Mouse (Mus musculus): ENCODE measurements around the gene Mgat5. TPM values are rescaled to one million over a fixed set of nuclear protein-coding genes. Genes with fewer than 3 reads are reported as not detected.

The Mgat5 gene
- total RNA-seq (2021) = 10 to 100 TPM; 18.3 to 21.4 TPM

DNA sequence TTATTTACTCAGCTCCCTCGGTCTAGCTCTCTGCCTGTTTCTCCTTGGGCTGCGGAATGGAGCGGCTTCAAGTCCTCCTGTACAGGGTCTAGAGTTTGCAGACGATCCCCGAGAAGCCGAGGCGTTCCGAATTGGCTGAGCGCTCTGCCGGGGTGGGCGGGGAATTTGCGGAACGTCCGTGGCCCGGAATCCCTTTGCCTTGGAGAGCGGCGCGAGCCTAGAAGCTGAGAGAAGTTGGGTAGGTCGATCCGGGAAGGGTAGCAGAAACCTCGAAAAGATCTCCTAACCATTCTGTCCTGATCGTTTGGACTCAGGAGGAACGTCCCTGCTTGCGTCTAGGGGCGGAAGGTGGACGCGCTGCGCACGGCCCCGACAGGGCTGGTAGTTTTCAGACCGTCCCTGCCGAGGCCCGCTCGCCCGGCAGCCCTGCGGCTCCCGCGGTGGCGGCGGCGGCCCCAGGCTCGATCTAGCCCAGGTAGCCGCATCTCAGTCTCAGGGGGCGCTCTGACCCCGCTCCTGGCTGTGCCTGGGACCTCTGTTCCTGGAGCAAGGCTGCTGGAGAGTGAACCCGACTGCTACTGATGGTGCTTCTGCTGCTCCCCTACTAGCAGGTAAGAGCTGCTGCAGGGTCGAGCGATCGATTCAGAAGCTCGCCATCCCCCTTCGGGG is at the start of gene Mgat5:
Mgat5 (plus strand) TSS at position 199 of the 669 bp plus-strand sequence.
- peak; percentile 91 for DNase-seq

DNA sequence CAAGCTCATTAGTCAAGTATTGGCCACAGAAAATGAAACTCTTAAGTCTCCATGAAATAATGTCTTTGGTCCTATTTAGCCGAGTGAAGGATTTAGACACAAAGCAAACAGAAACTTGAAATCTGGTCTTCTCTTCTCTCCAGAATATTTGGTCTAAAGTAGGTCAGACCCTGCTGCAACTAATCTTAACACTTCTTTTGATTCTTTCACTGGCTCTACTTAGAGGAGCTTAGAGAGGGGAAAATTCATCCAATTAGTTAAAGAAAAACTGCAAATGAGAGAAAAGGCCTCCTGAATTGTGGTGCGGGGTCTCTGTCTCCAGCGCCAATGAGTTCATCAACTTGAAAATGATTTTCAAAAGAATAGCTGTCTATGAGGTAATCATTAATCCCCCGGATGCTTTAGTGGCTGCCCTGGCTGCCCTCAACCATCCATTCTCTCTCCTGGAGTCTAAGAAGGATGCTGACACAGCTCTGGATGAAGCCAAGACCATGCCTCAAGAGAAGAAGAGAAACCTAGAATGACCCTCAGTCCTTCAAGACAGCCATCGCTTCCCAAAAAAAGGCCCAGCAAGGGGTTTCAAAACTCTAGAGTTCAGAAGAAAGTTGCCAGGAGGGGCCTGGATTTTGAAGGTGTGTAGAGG is 44.6 kb upstream of the Mgat5 start:
- DNase-seq = no peak

DNA sequence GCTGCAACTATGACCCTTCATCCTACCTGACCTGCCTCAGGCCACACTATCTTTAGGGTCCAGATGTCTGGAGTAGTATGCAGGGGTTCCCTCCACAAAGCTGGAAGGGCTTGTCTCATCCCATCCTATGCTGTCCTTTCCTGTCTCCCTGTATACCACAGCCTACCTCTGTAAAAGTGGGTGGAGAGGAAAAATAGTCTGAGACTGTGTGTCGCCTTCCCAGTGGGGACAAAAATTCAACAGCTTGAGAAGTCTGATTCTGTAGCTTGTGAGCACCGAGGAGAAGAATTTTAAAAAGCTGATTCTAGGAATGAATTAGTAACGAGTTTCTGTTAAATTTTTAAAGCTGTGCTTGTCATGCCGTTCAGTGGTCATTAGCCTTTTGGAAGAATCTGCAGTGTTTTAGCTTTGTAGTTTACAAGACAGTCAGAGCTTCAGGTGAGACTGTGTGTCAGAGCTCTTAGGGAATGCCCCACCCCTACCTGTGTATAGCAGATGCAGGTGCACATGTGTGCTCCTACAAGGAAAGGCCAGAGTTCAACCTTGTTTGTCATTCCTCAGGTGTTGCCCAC is 40.1 kb upstream of the Mgat5 start:
- no peak for DNase-seq

DNA sequence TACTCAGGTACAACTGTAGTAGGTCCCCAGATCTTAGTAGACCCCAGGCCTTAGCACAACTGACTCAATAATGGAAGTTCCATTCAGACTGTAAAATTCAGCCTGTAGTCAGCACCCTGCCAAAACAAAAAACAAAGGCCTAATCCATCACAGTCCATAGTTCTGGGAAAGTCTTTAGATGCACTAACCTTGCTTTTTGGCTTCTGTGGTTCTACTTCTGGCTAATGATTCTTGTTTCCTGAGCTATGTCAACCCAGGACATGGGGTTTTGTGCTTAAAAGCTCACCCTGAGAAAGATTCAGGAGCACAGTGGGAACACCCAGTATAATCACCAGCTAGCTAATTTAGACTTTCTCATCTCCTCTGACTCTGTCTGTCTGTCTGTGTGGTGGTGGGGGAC is 38.3 kb upstream of the Mgat5 start:
- no peak for DNase-seq

DNA sequence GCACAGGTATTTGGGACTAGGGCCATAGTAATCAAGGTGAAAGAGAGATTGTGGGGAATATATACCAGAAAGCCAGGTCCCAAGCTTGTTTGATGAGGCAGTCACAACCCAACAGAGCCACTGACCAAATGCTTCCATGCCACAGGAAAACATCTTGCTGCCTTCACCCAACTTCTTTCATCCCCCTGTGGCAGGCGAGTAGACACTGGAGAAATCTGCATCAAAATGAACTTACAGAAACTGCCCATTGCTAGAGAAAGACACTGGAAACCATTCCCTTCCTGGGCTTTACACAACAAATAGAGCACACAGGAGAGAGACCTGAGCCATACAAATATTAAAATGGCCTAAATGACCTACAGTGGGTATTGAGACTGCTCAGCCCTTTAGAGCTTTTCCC is 37.2 kb upstream of the Mgat5 start:
- DNase-seq = no peak

DNA sequence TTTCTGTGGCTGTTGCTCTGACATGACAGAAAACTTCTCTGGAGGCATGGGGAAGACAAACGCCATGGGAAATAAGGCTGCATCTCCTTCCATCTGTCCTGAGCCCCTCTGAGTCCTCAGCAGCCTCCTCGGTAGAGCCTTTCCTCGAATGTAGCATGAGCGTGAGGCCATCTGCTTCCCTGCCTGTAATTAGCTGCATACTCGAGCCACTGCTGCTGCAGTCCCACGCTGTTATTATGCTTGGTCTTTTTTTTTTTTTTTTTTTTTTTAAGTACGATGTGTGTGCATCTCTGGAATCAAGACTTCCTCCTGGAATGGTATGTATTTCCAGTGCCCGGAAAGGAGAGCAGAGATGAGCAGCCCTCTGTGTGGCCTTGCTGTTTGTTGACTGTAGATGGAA is 36.6 kb upstream of the Mgat5 start:
- DNase-seq = no peak

DNA sequence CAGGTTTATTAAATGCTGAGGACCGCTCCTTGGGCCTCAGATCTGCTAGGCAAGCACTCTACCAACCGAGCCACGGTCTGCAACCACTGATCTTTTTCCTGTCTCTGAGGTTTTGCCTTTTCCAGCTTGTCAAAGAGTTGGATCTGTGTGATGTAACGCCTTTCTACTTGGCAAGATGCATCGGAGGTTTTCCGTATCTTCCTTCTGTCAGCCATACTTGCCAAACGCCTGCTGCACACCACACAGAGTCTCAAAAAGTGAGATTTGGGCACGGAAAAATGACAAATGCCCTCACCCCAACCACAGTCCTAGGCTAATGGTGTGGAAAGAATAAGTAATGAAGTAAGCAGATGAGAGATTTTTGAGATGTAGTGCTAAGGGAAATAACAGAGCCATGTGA is 35.3 kb upstream of the Mgat5 start:
- DNase-seq = no peak

DNA sequence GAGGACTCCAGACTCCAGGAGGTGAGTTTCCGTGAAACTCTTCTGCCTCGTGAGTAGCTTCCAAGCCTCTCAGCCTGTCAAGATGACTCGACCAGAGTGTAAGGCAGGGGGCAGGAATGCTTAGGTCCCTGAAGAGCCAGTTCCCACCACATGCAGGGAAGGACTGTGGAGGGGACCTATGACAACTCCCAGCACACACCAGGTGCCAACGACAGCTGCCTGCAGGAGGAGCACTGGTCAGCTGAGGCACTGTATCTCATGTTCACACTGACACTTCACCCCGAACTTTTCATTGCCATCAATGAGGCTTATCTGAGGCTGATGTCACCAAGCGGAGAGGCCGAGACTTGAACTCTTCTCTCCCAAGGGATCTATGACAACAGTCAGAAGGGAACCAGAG is 33.5 kb upstream of the Mgat5 start:
- DNase-seq = no peak

DNA sequence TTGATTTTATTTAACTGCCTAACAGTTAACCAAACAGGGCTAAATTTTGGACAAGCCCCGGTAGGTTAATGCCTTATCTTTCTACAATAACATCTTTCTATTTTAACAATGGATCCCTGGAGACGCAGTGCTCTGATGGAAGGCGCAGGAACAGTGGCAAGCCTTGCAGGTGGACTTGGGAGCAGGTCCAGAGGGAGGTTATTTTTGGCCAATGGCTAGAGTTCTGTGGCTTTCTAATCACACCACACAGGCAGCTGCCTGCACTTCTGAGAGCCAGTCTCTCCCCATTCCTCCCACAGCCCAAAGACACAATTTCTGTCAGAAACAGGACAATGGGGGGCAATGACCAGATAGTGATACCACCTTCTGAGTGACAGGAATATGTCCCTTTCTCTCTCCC is 31.4 kb upstream of the Mgat5 start:
- peak; percentile 34 for DNase-seq

DNA sequence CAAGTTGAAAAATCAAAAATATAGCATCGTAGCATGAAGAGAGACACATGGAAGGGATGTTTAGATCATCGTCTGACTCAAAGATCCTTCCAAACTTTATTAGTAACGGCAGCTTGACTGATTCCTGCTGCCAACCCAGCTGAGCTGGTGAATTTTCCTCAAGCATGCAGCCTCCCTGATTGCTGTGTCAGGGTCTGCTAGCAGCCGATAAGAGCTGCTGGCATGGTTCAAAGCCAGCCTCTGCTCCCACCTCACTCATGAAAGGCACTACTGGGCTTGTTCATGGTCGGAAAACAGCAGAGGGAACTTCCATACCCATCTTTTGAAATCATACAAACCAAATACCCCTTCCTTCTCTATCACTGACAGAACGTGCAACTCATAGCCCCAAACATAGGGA is 12.4 kb upstream of the Mgat5 start:
- DNase-seq = no peak

DNA sequence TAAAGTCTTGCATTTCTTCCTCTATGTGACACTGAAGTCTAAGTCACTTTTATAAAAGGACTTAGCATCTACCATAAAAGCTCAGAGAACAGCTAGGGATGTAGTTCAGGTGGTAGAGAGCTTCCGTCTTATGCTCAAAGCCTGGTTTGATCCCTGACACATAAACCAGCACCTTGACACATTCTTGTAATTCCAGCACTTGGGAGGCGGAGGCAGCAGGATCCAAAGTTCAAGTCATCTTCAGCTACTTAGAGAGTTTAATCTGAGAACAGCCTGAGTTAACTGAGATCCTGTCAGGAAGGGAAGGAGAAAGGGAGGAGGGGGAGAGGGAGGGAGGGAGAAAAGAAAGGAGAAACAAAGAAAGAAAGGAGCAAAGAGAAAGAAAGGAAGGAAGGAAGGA is 5.6 kb upstream of the Mgat5 start:
- no peak for DNase-seq

DNA sequence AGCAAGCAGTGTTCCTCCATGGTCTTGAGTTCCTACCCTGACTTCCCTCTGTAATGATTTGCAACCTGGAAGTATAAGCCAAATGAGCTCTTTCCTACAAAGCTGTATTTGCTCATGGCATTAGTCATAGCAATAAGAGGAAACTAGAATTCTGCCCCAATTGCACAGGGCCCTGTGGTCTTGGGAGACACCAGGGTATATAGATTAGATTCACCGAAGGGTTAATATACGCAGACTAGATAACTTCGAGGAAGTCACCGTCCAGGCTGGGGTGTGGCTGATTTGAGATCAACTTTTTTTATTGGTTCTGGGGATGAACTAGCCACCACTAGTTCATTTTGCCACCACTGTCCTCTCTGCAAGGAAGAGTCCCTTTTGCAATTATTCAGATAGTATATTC is 2.5 kb upstream of the Mgat5 start:
- DNase-seq = no peak

DNA sequence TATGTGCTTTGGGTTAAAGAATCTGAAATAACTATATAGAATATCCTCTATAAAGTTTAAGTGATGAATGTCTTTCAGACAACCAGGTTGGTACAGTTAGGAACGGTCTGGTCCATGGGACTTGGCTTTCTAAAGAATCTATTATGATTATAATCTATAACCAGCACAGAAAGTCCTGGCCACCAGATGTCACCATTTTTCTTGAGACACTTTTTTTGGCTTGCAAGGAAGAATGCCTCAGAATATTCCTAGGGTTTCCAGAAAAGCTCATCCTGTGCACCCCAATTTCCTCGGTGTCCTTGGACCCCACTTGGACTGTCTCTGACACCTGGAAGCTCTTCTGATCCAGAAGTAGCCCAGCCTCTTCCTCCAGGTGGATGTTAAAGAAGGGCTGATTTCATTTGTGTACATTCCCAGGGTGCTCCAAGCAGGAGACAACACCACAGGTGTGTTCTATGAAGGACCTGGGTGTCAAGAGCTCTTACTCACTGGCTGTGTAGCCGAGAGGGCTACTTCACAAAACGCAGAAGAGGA is 1.5 kb upstream of the Mgat5 start:
- peak; percentile 33 for DNase-seq

DNA sequence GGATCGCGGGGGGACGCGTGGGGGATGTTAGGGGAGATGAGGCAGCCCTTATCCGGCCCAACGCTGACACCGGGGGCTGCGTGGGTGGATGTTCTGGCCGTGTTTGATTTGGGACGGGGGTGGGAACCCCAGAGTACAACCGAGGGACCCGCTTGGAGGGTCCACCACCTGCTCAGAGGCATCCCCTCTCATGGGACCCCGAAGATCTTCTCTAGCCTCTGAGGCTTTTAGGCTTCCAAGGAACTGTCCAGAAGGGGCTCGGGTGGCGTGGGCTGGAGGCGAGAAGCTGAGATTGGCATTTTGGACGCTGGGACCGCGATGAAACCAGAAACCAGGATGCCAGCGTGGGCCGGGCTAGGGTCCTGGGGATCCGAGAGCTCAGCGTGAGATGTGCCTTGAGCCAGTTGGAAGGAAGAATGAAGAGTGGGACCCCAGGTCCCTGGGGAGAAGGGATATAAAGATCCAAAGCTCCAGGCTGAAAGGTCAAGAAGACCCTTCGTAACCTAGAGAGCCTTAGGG is 745 bp downstream of the Mgat5 start:
- DNase-seq = peak; percentile 20

DNA sequence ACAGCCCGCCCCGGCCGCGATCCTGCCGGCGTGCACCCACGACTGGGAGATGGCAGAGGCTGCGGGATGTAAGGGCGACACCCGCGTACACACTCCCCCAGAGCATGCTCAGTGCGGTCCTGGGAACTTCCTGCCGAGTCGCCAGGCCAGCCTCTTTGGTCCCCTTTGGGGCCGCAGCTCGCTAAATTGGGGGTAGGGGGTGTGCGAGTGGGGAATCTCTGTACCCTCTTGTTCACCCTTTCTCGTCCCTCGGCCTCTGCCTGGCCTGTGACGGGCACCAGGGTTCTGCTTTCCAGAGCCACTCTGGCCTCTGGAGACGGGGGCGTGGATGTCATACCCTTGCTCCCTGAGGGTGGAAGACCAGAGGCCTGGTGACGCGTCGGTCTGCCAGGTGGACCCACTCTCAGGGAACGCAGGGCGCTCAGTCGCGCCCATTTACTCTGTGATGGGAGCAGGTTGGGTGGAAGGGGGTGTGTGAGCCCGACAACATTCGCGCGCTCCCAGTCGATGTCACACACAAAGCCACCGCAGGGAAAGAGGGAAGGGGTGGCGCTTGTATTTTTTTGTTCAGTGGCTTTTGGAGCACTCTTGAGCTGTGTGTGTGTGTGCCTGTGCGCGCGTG is 1.3 kb downstream of the Mgat5 start:
- peak; percentile 47 for DNase-seq

DNA sequence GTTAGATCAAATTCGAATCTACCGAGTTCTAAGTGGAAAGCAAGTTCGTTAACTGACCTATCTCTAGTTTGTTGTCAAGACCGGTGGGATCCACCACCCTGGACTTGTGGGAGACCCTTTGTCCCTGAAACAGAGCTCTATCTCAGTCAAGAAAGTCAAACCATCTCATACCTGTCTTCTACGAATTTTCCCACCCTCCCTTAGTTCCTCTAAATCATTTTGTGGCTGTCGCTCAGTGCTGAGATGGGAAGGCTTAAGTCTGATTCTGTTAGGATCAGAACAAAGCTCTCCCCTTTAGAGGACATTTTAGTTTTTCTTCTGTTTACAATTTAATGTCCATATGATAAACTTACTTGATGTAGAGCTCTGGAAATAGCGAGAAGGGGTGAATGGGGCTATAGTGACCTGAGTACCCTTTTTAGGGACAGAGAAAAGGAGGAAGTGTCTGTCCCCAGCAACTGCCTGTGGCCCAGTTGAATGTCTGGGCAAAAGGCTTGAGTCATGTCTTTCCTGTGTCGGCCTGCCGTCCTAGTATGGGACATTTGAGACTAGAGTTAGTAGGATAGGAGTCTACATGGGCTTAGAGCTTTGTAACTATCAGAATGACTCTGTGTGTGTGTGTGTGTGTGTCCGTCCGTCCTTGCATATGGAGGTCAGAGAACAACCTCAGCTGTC is 2.2 kb downstream of the Mgat5 start:
- DNase-seq = no peak

DNA sequence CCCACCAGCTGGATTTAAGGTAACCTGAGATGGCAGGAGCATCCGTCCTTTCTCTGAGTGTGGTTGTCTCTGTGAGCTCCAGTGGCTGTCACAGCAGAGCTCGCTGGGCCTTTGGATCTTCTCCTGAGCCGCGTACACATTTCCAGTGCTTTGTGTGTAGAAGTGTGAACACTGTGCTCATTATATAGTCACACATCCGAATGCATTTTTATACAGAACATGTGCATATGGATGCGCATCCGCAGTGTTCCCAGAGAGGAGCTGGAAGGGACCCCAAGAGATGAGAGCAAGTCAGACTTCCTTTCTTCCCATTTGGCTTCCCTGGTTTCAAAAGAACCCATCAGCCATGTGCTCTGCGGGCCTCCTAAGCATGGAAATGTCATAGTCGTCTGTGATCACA is 3.4 kb downstream of the Mgat5 start:
- no peak for DNase-seq

DNA sequence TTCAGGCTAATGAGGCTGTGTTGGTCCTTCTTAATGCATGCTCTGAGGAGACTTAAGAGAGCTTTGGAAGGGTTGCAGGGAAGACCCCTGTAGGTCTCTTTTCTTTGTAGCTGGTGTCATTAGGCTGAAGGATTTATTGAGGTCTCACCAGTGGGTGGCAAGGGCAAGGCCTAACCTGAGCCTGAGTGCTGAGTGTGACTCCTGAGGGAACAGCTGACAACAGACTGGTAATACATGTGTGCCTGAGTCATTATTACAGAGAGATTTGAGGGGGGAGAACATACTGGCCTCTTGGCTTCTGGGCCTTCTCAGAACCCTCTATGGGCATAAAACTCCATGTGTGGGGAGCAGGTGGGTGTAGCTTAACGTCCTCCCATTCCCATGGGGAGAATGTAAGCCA is 8.0 kb downstream of the Mgat5 start:
- DNase-seq = no peak

DNA sequence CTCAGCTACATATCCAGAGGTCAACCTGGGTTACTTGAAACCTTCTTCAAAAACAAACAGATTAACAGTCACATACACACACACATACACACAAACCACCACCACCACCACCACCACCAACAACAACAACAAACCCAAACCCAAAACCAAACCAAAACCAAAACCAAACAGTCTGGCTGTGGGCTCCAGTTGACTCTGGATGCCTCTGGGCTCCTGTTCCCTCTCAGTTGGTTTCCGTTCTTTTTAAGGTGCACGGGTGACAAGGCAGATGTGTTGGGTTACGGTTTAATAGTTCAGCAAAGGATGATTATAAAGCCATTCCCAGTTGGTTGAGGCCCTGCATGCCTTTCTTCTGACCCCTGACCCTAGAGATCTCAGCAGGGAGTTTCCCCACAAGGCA is 8.6 kb downstream of the Mgat5 start:
- DNase-seq = no peak

DNA sequence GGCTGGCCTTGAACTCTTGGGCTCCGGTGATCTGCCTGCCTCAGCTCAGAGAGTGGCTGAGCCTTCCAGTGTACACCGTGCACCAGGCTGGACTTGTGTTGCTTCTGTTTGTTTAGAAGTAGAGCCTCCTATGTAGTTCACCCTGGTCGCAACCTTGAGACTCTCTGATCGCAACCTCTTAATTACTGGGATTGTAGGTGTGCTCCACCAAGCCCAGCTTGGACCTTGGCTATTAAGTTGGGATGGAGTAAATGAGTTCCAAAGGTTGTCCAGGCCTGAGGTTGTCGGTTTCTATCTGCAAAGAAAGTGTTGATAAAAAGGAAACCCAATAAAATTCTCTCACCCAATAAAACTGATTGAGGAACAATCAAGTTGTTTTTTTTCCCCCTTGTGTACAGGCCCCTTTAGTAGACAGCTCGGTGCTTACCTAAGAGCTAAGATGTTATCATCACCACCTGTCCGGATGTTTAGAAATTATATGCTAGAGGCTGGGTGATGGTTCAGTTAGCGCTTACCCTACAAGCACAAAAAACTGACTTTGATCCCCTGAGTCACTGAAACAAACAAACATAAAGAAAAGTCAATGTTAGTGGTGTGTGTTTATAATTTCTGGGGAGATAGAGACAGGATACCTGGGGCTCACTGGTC is 9.9 kb downstream of the Mgat5 start:
- DNase-seq = no peak

DNA sequence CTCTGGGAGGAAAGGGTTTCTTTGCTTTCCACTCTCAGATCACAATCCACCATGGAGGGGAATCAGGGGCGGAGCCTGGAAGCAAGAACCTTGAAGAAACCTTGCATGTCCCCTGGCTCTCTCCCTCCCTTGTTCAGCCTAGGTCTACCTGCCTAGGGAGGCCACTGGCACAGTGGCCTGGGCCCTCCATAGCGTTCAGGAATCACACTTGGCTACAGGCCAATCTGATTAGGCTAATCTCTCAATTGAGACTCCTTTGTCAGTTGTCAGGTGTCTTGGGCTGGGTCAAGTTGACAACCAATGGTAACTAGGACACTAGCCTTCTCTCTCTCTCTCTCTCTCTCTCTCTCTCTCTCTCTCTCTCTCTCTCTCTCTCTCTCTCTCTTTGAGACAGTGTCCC is 12.2 kb downstream of the Mgat5 start:
- no peak for DNase-seq

DNA sequence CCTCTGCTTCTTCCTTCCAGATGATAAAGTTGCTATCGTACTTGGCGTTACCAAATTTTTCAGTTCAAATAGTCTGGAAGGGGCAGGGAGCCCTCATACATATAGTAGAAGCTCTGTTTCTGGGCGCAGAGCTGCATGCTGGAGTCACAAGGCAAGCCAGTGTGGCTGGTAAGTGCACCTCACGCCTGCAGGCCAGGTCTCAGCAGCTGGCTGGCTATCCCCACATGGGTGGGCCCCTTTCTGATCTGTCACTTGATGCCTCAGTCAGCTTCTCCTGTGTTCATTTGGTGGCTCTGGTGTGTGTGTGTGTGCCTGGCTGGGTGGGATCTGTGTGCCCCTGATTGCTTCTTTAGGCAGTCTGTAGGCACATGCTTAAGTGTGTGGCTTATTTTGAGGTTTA is 12.8 kb downstream of the Mgat5 start:
- DNase-seq = no peak
